Comparison of ENCODE assay signal across 8 mouse cellular contexts in the genomic region with DNA sequence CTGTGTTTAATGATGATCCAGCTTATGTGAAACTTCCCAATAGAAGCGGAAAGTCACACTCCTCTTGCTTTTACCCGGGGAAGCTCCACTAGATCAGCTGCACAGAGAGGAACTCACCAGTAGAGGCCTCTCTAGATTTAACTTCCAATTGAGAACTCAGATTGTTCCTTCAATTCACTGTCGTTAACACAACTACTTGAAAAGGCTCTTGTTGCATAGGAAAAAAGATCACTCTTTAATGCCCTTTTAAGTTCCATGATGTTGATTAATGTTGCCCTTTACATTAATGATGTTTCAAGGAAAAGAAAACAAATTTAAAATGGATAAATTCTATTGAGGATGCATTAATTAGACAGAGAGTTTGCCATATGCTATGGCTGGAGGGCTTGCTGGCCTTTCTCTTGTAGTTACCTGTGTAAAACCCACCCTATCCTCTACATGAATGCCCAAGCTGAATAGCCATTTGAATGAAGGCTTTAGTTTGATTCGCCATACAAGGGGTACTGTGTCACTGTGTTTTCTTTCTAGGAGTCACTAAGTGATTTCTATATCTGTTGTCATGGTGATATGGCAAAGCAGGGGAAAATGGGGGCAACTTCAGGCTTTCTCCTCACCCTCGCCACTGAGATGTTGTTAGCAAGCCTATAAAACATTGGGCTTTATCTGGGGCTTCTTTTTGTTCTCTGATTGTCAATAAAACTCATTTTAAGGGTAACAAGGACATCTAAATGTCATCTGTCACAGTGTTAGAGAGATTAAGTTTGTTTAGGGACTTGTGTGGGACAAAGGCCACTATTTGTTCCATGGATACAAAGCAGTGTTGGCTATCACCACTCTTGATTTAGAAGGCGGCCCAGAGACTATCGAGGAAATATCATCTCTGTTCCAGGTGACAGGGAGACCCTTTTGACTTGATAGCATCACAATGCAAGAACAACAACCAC.
DNase-seq lines count a peak whose midpoint lies in the region; ATAC-seq and TF ChIP-seq lines count a peak whose summit lies in the region.
"Had no signal": no experiment of that assay in that cellular context is flagged by ENCODE, and none has a peak within 500 bp of the region (broad histone marks: within the 10 kb centered on the region; RNA-seq: fewer than 3 reads in every experiment).

No protein-coding gene starts in this region.

- TF ChIP-seq CTCF in liver, postnatal 0 days (IDR thresholded peaks at IDR 0.05; ENCODE audit: low read depth), result peak; percentile 35

- H3K4me1 ChIP-seq in liver, postnatal 0 days (ENCODE audit: insufficient read depth), result no peaks in the 10 kb centered on the region
- no peaks in the 10 kb centered on the region for H3K4me1 ChIP-seq in liver, embryonic 11.5 days (replicated peaks; ENCODE audit: control insufficient read depth, insufficient read depth, low read length)
- peaks cover 14% of the 10 kb centered on the region; the same call in 1 of the 2 replicates for H3K4me1 ChIP-seq in hindbrain, embryonic 10.5 days (replicated peaks)
- H3K4me1 ChIP-seq: embryonic facial prominence, embryonic 12.5 days had no signal

- WGBS in liver, postnatal 0 days (ENCODE audit: insufficient replicate concordance), result 42% methylated on average over 7 of the region's 7 CpGs
- WGBS in liver, embryonic 11.5 days, result 49% methylated on average over 7 of the region's 7 CpGs
- WGBS in hindbrain, embryonic 10.5 days, result 20% methylated on average over 7 of the region's 7 CpGs

- no peak overlapping the region for H3K4me3 ChIP-seq in liver, postnatal 0 days (ENCODE audit: low read depth, low read length)
- H3K4me3 ChIP-seq in liver, embryonic 11.5 days (ENCODE audit: low read depth, low read length), result no peak overlapping the region
- no peak overlapping the region for H3K4me3 ChIP-seq in hindbrain, embryonic 10.5 days
- H3K4me3 ChIP-seq: embryonic facial prominence, embryonic 12.5 days had no signal

- H3K4me2 ChIP-seq in liver, postnatal 0 days (ENCODE audit: low read depth, low read length), result no peak overlapping the region
- H3K4me2 ChIP-seq in liver, embryonic 11.5 days, result no peak overlapping the region
- H3K4me2 ChIP-seq: embryonic facial prominence, embryonic 12.5 days had no signal

- H3K9me3 ChIP-seq in liver, postnatal 0 days (ENCODE audit: low read length), result no peaks in the 10 kb centered on the region
- no peaks in the 10 kb centered on the region for H3K9me3 ChIP-seq in liver, embryonic 11.5 days (ENCODE audit: control insufficient read depth, low read length)
- no peaks in the 10 kb centered on the region for H3K9me3 ChIP-seq in hindbrain, embryonic 10.5 days
- H3K9me3 ChIP-seq: embryonic facial prominence, embryonic 12.5 days had no signal

- no peak overlapping the region for H3K9ac ChIP-seq in liver, postnatal 0 days (replicated peaks)
- H3K9ac ChIP-seq in liver, embryonic 11.5 days (ENCODE audit: low read depth, low read length), result no peak overlapping the region
- H3K9ac ChIP-seq: embryonic facial prominence, embryonic 12.5 days had no signal

- no peak overlapping the region for H3K27ac ChIP-seq in liver, postnatal 0 days (ENCODE audit: low read depth)
- H3K27ac ChIP-seq in liver, embryonic 11.5 days (ENCODE audit: low read depth, low read length), result no peak overlapping the region
- H3K27ac ChIP-seq in hindbrain, embryonic 10.5 days, result no peak overlapping the region
- H3K27ac ChIP-seq: embryonic facial prominence, embryonic 12.5 days had no signal

- no peaks in the 10 kb centered on the region for H3K27me3 ChIP-seq in liver, postnatal 0 days (ENCODE audit: insufficient read depth, low read length)
- no peaks in the 10 kb centered on the region for H3K27me3 ChIP-seq in liver, embryonic 11.5 days (replicated peaks; ENCODE audit: control insufficient read depth, insufficient read depth, low read length)
- peaks cover 70% of the 10 kb centered on the region for H3K27me3 ChIP-seq in hindbrain, embryonic 10.5 days (ENCODE audit: insufficient read depth, poor library complexity, severe bottlenecking)
- H3K27me3 ChIP-seq: embryonic facial prominence, embryonic 12.5 days had no signal

- H3K36me3 ChIP-seq in liver, postnatal 0 days (replicated peaks; ENCODE audit: insufficient read depth, low read length), result no peaks in the 10 kb centered on the region
- H3K36me3 ChIP-seq in liver, embryonic 11.5 days (ENCODE audit: control insufficient read depth, insufficient read depth, low read length), result no peaks in the 10 kb centered on the region
- H3K36me3 ChIP-seq in hindbrain, embryonic 10.5 days, result no peaks in the 10 kb centered on the region
- H3K36me3 ChIP-seq: embryonic facial prominence, embryonic 12.5 days had no signal

- TF ChIP-seq EP300 in liver, postnatal 0 days (IDR thresholded peaks at IDR 0.05; ENCODE audit: low read depth), result no peak

- ATAC-seq in liver, postnatal 0 days, result no peak
- ATAC-seq in liver, embryonic 11.5 days (replicated peaks; ENCODE audit: low FRiP score), result no peak
- no peak for ATAC-seq in erythroblast, adult 5-6 weeks (replicated peaks; ENCODE audit: low FRiP score, poor library complexity, severe bottlenecking)

- DNase-seq in liver, postnatal 0 days, result no peak
- DNase-seq in liver, embryonic 11.5 days (ENCODE audit: low spot score), result no peak
- peak; percentile 75 for DNase-seq in cerebellum, adult 9-11 months
- peak; percentile 12 for DNase-seq in hindbrain, embryonic 10.5 days (ENCODE audit: low spot score)
- peak; percentile 79 for DNase-seq in retina, embryonic 14.5 days (ENCODE audit: low spot score)
- DNase-seq in spleen, postnatal 4 days (ENCODE audit: low spot score in 2 of 2), result no peak

Comparison
In these comparisons a context has a peak if more than half of its experiments do, and no peak if none do; other contexts are left out.
1. DNase-seq: peak in cerebellum, adult 9-11 months (single experiment), hindbrain, embryonic 10.5 days (single experiment) and retina, embryonic 14.5 days (single experiment); none in liver, postnatal 0 days (single experiment), liver, embryonic 11.5 days (single experiment) and spleen, postnatal 4 days (0 of 2).